Mouse (Mus musculus) intestine, postnatal 0 days (tissue): ENCODE data around the gene Rreb1. TPM values are rescaled to one million over a fixed set of nuclear protein-coding genes. Genes with fewer than 3 reads are reported as not detected.
A peak's percentile ranks its signal among the peaks of the same experiment; 100 is the strongest.

Experiments used
- ATAC-seq: fragments of 200-750 bp; cut with Nextera tagmentation; 2 replicates; pipeline ENCODE4 v1.8.0; 2017; ENCODE audit warnings: mild to moderate bottlenecking, moderate TSS enrichment, moderate library complexity
- H3K27ac ChIP-seq: fragments of 300-500 bp; sonication (generic); 2 replicates; pipeline ENCODE4 v1.5.1; 2014; ENCODE audit warnings: mild to moderate bottlenecking, low read depth, low read length, moderate library complexity
- H3K27me3 ChIP-seq: fragments of 300-500 bp; sonication (generic); replicated peaks from 2 replicates; pipeline ENCODE4 v1.6.1; 2014; ENCODE audit warnings: low read length, mixed read lengths; ENCODE audit not compliant: control insufficient read depth, insufficient read depth
- H3K36me3 ChIP-seq: fragments of 300-500 bp; sonication (generic); 2 replicates; pipeline ENCODE4 v1.6.1; 2014; ENCODE audit warnings: mild to moderate bottlenecking, moderate library complexity; ENCODE audit not compliant: control insufficient read depth, insufficient read depth
- H3K4me1 ChIP-seq: fragments of 300-500 bp; sonication (generic); replicated peaks from 2 replicates; pipeline ENCODE4 v1.6.1; 2014; ENCODE audit warnings: antibody characterized with exemption, low read length, mixed read lengths; ENCODE audit not compliant: control insufficient read depth, insufficient read depth
- H3K4me2 ChIP-seq: fragments of 300-500 bp; sonication (generic); replicated peaks from 2 replicates; pipeline ENCODE4 v1.6.1; 2014; ENCODE audit warnings: low read depth, mild to moderate bottlenecking, moderate library complexity
- H3K4me3 ChIP-seq: fragments of 300-500 bp; sonication (generic); 2 replicates; pipeline ENCODE4 v1.5.1; 2014; ENCODE audit warnings: low read depth, low read length
- H3K9ac ChIP-seq: fragments of 300-500 bp; sonication (generic); 2 replicates; pipeline ENCODE4 v1.6.1; 2014; ENCODE audit warnings: mild to moderate bottlenecking, low read depth, low read length
- H3K9me3 ChIP-seq: fragments of 300-500 bp; sonication (generic); 2 replicates; pipeline ENCODE4 v1.6.1; 2016; ENCODE audit warnings: mixed run types; ENCODE audit not compliant: control insufficient read depth
- CTCF ChIP-seq: sonication (generic); IDR thresholded peaks from 2 replicates; pipeline ENCODE4 v1.5.1; 2016; ENCODE audit warnings: low read depth, mild to moderate bottlenecking, control low read depth, antibody characterized with exemption, moderate library complexity
- WGBS: fragments of 180-500 bp; shearing (Covaris S2); extraction: QIAGEN DNeasy Blood & Tissue Kit; methylation state at CpG from one replicate; pipeline ENCODE4 v1.1.7; 2014; 5-methylcytosine and 5-hydroxymethylcytosine counted together
- polyA plus RNA-seq: library from polyadenylated mRNA; unstranded; fragments of >200 nt; fragmentation: Nextera tagmentation; extraction: Ambion mirVana; gene quantifications from 2 replicates; pipeline ENCODE4 v1.2.1, GENCODE M21; 2015

The Rreb1 gene
- polyA plus RNA-seq, 1 experiment from 2014 or later = 10.6 TPM

- no peaks in the 10 kb centered on the region for H3K36me3 ChIP-seq
- no peak overlapping the region for H3K27ac ChIP-seq
- H3K9me3 ChIP-seq = no peaks in the 10 kb centered on the region
- no peak overlapping the region for H3K4me2 ChIP-seq
- no peak overlapping the region for H3K9ac ChIP-seq
- no peak for TF ChIP-seq CTCF
- peaks cover 4% of the 10 kb centered on the region; the same call in 1 of the 2 replicates for H3K4me1 ChIP-seq
- no peak overlapping the region for H3K4me3 ChIP-seq
- no peak for ATAC-seq
- H3K27me3 ChIP-seq = no peaks in the 10 kb centered on the region
These were observed 77.6 kb downstream of the Rreb1 start for GRCm38 (mm10) chr13:37855765-37856164.

- peaks cover 4% of the 10 kb centered on the region; the same call in 1 of the 2 replicates for H3K4me1 ChIP-seq
- 31% methylated on average over 2 of the region's 2 CpGs for WGBS
- H3K4me3 ChIP-seq = no peak overlapping the region; the same call in 1 of the 2 replicates
- H3K4me2 ChIP-seq = peak overlapping the region; percentile 78
- H3K9me3 ChIP-seq = no peaks in the 10 kb centered on the region
- no peaks in the 10 kb centered on the region for H3K27me3 ChIP-seq
- no peak for TF ChIP-seq CTCF
- H3K27ac ChIP-seq = peak overlapping the region; percentile 86
- no peaks in the 10 kb centered on the region for H3K36me3 ChIP-seq
- H3K9ac ChIP-seq = no peak overlapping the region
- peak; percentile 52; the same call in 1 of the 2 replicates for ATAC-seq
These were observed 78.3 kb downstream of the Rreb1 start for GRCm38 (mm10) chr13:37856537-37856936.

GRCm38 (mm10) chr13:37857284-37858065, 79.3 kb downstream of the Rreb1 start:
- Histone ChIP-seq H3K36me3 (no peaks in the 10 kb centered on the region), H3K4me3 (peak overlapping the region; percentile 38), H3K9ac (peak overlapping the region; percentile 46), H3K4me2 (peak overlapping the region; percentile 78), H3K4me1 (peaks cover 4% of the 10 kb centered on the region; the same call in 1 of the 2 replicates), H3K27ac (peak overlapping the region; percentile 86), H3K9me3 (no peaks in the 10 kb centered on the region), H3K27me3 (no peaks in the 10 kb centered on the region)
- no peak for TF ChIP-seq CTCF
- ATAC-seq = peak; percentile 84
- under 1% methylated on average over 59 of the region's 59 CpGs for WGBS

GRCm38 (mm10) chr13:37858066-37858501, 79.9 kb downstream of the Rreb1 start:
- TF ChIP-seq CTCF = 0 out of 2 replicates have a peak, but pooled peaks have one; percentile 10
- Histone ChIP-seq H3K36me3 (no peaks in the 10 kb centered on the region), H3K27me3 (no peaks in the 10 kb centered on the region), H3K27ac (peak overlapping the region; percentile 86), H3K4me3 (peak overlapping the region; percentile 38), H3K9me3 (no peaks in the 10 kb centered on the region), H3K9ac (peak overlapping the region; percentile 46), H3K4me2 (peak overlapping the region; percentile 78), H3K4me1 (peaks cover 4% of the 10 kb centered on the region; the same call in 1 of the 2 replicates)
- 4% methylated on average over 19 of the region's 19 CpGs for WGBS
- ATAC-seq = peak; percentile 53

GRCm38 (mm10) chr13:37858508-37858907, 80.3 kb downstream of the Rreb1 start:
- peaks cover 4% of the 10 kb centered on the region; the same call in 1 of the 2 replicates for H3K4me1 ChIP-seq
- H3K9me3 ChIP-seq = no peaks in the 10 kb centered on the region

GRCm38 (mm10) chr13:37859782-37860181, 81.6 kb downstream of the Rreb1 start:
- 47% methylated on average over 8 of the region's 8 CpGs for WGBS
- H3K27ac ChIP-seq = no peak overlapping the region

More at GRCm38 (mm10) chr13:37858508-37858907, 80.3 kb downstream of the Rreb1 start:
- Histone ChIP-seq H3K36me3 (no peaks in the 10 kb centered on the region), H3K27ac (peak overlapping the region; percentile 86), H3K27me3 (no peaks in the 10 kb centered on the region), H3K9ac (peak overlapping the region; percentile 46), H3K4me2 (peak overlapping the region; percentile 78), H3K4me3 (peak overlapping the region; percentile 38; the same call in 1 of the 2 replicates)
- TF ChIP-seq CTCF = no peak
- 26% methylated on average over 9 of the region's 9 CpGs for WGBS
- ATAC-seq = peak; percentile 34; the same call in 1 of the 2 replicates

More at GRCm38 (mm10) chr13:37859782-37860181, 81.6 kb downstream of the Rreb1 start:
- no peak overlapping the region for H3K9ac ChIP-seq
- H3K4me2 ChIP-seq = 0 out of 2 replicates have a peak overlapping the region, but pooled peaks have one; percentile 1
- H3K36me3 ChIP-seq = no peaks in the 10 kb centered on the region
- no peak for ATAC-seq
- H3K4me1 ChIP-seq = no peaks in the 10 kb centered on the region; the same call in 1 of the 2 replicates
- no peak overlapping the region for H3K4me3 ChIP-seq
- H3K9me3 ChIP-seq = no peaks in the 10 kb centered on the region
- TF ChIP-seq CTCF = no peak
- no peaks in the 10 kb centered on the region for H3K27me3 ChIP-seq
